Mouse (Mus musculus): Measurements from ENCODE around the gene Rmdn2. TPM values are rescaled to one million over a fixed set of nuclear protein-coding genes. Genes with fewer than 3 reads are reported as not detected.
A peak's percentile ranks its signal among the peaks of the same experiment; 100 is the strongest.

Gene Rmdn2
- total RNA-seq, 1 experiment from 2014 or later, result 7.3 TPM

DNA sequence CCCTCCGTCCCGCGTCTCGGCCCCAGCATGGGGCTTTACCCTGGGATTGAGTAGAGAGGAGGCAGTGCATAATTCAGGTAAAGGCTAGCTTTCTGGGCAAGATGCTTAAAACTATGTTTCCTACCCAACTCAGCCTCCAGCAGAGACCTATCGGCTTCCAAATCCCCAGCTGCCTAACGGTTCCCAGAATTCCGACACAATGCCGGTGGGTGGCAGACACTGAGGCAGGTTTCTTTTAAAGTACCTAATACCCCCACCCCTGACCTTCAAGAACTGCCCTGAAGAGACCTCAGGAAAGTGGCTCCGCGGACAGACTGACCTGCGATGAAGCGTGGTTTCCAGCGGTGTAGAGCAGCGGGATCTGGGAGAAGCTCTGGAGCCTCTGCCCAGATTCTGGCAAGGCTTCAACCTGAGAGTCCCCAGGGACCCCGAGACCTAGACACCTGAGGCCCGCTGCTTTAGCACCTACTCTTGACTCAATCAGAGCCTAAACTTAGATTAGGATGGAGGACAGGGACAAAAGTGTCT, 102.8 kb downstream of the Rmdn2 start:
- no peak for ATAC-seq (replicated peaks in 1 of 2; ENCODE audit: insufficient read depth in 1 of 2, low FRiP score in 2 of 2, low TSS enrichment in 1 of 2, low read depth in 1 of 2, poor library complexity in 2 of 2, severe bottlenecking in 2 of 2)

DNA sequence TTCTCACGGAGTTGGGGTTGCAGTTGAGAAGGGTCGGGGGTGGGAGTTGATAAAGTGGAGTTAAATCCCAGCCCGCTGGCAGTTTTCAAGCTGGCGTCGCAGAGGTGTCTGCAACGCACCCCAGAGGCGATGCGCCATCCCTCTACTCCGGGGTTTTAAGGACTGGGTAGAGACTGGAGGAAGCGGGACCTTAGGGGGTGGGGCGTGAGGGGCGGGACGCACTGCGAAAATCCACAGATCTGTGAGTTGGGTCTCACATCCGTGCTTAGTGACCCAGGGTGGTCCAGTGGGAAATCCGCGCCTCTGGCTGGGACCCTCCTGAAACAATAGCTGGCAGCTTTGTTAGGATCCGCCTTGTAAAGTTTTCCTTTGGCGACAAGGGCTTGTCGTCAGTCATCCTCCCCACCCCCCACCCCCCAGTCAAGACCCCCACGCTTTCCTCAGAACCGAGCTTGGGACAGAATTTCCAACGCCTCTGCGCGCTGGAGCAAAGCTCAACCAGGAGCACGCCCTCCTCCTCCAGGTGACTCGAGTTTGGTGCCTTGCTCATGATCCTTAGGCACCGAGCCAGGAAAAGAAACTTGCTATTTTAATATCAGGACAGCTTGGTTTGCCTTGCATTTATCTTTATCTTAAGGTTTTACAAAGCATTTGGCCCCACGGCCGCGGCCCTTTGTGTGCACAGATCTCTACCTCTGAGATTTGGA, 103.4 kb downstream of the Rmdn2 start, which contains the start of gene Cyp1b1:
Gene Cyp1b1 (minus strand): TSS at position 131 of the 707 bp plus-strand sequence.
- ATAC-seq (replicated peaks in 1 of 2; ENCODE audit: insufficient read depth in 1 of 2, low FRiP score in 2 of 2, low TSS enrichment in 1 of 2, low read depth in 1 of 2, poor library complexity in 2 of 2, severe bottlenecking in 2 of 2), result no peak

DNA sequence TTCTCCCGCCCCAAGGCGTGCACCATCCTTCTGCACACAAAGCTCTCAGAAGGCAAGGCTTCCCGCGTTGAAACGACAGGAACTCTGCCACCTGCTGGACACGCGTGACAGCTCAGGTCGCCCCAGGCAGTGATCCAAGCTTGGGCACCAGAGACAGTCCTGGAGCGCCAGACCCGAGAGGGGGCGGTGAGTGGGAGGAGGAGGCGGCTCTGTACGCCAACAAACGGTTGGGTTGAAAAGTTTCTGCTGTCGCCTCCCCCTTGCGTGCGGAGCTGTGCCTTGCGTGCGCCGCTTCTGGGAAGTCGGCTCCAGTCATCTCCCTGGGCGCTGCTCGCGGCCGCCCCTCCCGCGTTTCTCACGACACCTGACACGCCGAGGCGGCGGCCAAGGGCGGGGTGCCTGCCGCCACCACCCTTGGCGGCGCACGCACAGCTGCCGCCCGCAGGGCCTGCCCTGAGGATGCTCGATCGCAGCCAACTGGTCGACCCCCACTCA, 104.0 kb downstream of the Rmdn2 start:
- peak; percentile 74 to 89 for ATAC-seq (replicated peaks in 1 of 2; ENCODE audit: insufficient read depth in 1 of 2, low FRiP score in 2 of 2, low TSS enrichment in 1 of 2, low read depth in 1 of 2, poor library complexity in 2 of 2, severe bottlenecking in 2 of 2)

DNA sequence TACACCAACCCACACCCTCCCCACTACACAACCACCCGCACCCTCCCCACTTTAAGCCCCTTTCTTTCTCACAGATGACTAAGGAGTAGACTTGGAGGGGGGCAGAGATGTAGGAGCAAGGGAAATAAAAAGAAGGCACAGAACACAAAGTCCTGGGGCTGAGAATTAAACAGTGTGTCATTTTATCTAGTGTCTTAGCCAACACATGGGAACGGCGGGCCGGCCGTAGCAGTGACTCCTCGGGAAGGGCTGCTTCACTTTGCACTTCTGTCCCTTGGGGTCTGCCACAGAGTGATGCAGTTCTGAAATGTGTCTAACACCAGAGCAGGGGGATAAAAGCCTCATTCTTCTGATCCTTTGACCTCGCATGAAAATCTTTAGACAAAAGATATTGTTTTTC, 109.0 kb downstream of the Rmdn2 start:
- ATAC-seq (replicated peaks in 1 of 2; ENCODE audit: insufficient read depth in 1 of 2, low FRiP score in 2 of 2, low TSS enrichment in 1 of 2, low read depth in 1 of 2, poor library complexity in 2 of 2, severe bottlenecking in 2 of 2), result no peak

DNA sequence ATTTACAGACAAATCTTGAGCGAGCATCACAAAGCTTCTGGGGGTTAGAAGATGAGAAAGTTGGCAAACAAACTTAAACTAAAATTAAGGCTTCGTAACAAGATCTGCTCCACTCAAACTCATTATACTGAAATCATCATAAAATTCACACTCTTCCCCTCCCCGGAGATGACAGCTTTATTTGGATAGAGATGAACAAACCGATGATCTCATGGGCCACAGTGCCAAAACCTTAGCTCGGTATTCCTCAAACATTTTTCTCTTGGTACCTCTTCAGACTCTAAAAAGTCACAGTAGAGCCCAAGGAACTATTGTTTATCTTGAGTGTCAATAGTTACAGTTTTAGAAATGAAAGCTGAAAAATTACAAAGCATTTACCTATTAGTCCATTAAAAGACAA, 115.0 kb downstream of the Rmdn2 start:
- ATAC-seq (replicated peaks in 1 of 2; ENCODE audit: insufficient read depth in 1 of 2, low FRiP score in 2 of 2, low TSS enrichment in 1 of 2, low read depth in 1 of 2, poor library complexity in 2 of 2, severe bottlenecking in 2 of 2), result no peak

DNA sequence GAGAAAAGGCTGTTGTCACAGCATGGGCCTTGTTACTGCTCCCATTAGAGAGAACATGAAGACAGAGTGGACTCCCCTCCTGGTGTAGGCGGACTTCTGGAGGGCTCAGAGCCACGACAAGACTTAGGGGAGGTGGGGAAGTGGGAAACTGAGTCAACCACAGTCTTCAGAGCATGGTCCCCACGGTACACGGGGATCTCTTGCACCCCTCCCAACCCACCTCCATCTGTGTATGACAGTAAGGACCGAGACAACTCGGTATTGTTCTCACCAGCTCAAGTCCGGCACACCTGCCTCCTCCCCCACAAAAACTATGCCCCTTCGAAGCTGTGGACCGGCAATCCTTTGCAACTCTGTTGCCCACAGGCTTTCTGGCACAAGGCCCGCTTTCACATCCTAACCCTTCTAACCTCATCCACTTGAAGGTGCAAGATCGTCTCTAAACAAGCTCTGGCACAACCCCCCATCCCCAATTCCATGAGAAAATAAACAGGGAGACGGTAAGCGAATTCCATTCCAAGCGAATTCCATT, 116.5 kb downstream of the Rmdn2 start:
- no peak for ATAC-seq (replicated peaks in 1 of 2; ENCODE audit: insufficient read depth in 1 of 2, low FRiP score in 2 of 2, low TSS enrichment in 1 of 2, low read depth in 1 of 2, poor library complexity in 2 of 2, severe bottlenecking in 2 of 2)

DNA sequence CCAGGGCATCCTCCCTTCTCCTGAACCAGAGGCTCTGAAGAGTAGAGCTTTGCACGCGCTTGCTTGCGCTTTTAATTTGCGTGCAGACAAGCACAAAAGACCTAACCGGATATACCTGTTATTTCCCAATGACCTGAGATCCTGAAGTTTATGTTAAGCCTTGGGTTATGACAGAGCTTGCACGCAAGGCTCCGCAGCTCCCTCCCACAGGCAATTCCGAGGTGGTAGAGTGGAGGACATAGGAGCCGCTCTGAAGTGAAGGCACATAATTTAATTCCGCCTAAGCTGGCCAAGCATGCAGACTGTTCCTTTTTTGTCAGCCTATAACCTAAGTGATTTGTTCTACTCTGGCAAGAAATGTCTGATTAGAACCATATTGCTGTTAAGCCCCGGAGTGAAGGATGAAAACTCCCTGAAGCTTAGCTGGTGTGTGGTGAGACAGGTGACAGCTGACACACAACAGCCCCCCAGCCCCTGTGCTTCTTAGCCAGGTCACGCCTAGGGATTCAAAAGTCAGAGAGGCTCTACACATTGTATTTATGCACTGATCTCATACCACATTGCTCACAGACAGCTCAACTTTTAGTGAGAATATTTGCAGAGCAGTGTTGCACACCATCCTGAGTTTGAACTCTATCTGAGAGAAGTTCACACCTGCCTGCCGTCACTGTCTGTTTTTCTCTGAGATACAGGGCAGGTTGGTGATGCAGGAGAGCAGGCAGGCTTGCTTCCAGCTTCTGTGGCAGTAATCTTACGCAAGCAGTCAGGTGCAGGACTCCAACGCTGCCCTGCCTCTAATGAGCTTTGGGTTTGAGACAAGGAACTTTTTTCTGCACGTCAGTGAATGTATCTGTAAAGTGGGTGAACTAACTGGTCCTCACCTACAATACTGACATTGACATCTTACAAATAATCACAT, 117.2 kb downstream of the Rmdn2 start:
- 0 out of 4 replicates have a peak, but pooled peaks of 1 of the 2 experiments have one; percentile 27 for ATAC-seq (replicated peaks in 1 of 2; ENCODE audit: insufficient read depth in 1 of 2, low FRiP score in 2 of 2, low TSS enrichment in 1 of 2, low read depth in 1 of 2, poor library complexity in 2 of 2, severe bottlenecking in 2 of 2)

DNA sequence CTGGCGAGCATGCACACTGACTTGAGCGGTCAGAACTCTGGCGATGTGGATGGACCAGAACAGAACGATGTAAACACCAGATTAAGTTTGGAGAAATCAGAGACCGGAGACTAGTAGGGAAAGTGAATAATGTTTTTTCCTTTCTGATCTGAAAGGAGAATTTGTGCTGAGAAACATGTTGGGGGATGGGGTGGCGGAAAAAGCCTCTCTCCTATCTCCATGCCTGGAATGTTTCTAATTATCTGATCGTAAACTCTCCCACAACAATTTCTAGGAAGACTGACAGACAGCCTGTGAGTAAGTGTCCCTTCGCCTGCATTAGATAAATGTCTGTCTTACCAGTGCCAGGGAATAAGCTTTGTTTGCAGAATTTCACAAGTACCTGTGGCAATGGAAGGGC, 119.3 kb downstream of the Rmdn2 start:
- no peak for ATAC-seq (replicated peaks in 1 of 2; ENCODE audit: insufficient read depth in 1 of 2, low FRiP score in 2 of 2, low TSS enrichment in 1 of 2, low read depth in 1 of 2, poor library complexity in 2 of 2, severe bottlenecking in 2 of 2)

DNA sequence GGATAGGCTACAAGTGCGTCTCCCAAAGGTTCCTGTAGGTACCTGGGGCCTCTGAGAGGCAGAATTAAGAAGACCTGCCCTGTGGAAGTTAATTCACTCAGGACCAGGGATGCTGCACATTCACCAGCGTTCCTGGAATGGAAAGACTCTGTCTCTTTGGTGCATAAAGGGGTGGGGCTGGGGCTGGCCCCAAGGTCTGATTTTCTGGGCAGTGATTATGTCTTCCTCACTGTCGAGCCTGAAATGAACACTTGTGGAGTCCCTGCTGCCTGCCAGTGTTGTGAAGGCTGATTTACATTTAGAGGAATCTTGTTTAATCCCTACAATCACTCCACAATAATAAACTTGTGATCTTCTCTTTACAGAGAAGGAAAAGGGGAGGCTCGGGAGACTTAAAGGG, 121.4 kb downstream of the Rmdn2 start:
- ATAC-seq (replicated peaks in 1 of 2; ENCODE audit: insufficient read depth in 1 of 2, low FRiP score in 2 of 2, low TSS enrichment in 1 of 2, low read depth in 1 of 2, poor library complexity in 2 of 2, severe bottlenecking in 2 of 2), result no peak

DNA sequence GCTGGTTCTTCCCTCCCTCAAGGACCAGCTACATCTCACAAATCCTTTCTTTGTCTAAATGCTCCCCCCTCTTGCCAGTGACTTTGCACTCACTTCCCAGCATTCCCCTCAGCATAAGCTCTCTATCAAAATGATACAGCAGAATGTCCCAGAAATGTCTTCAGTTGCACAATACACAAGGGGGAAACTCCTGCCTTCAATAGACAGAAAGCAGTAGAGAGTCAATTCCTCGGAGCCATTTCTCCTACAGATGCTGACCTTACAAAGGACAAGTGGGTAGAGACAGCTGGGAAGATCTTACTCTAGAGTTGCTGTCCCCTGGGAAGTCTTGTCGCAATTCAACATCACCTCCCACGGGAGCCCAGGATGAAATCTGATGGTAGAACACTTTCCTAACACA, 125.9 kb downstream of the Rmdn2 start:
- no peak for ATAC-seq (replicated peaks in 1 of 2; ENCODE audit: insufficient read depth in 1 of 2, low FRiP score in 2 of 2, low TSS enrichment in 1 of 2, low read depth in 1 of 2, poor library complexity in 2 of 2, severe bottlenecking in 2 of 2)

DNA sequence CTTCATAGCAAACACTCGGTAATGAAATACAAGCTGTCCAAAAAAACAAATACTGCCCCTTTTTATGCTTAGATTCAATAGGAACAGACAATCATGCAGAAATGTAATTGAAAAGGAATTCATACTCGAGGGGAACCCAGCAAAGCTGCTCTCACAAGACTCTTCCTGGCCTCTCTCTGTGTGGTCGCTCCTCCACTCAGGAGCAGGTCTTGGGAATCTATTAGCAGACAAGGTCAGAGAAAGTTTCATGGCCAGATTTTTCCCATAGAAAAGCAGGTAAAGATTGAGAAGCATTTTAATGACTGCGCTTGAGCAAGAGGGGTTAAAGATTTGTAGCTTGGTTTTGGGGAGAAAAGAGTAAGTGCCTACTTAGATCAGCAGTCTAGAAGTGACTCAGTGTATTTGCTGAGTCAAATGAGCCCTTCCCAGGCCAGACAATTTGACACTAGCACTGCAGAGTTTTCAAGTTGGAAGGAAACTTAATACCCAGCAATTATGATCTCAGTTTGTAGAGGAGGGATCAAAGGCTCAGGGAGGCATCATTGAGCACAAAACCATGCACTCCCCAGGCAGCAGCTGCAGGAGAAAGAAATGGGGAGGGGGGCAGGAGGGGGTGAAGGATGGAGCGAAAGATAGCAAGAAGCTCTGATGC, 127.3 kb downstream of the Rmdn2 start:
- no peak for ATAC-seq (replicated peaks in 1 of 2; ENCODE audit: insufficient read depth in 1 of 2, low FRiP score in 2 of 2, low TSS enrichment in 1 of 2, low read depth in 1 of 2, poor library complexity in 2 of 2, severe bottlenecking in 2 of 2)

DNA sequence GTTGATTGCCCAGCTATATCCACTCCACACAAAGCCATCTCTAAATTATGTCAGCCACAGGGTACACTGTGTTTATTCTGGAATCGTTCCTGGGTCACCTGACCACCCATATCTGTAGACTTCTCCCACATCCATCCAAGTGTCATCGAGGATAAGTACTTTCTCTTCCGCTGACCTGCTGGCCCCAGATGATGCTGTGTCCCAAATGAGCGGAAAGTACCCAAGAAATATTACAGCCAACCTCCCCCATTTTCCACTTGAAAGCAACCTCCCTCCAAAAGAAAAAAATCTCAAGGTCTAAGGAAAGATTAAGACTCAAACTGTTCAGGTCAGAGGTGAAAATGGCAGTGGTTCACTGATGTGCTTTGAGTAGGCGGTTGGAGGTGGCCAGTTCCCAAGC, 131.0 kb downstream of the Rmdn2 start:
- no peak for ATAC-seq (replicated peaks in 1 of 2; ENCODE audit: insufficient read depth in 1 of 2, low FRiP score in 2 of 2, low TSS enrichment in 1 of 2, low read depth in 1 of 2, poor library complexity in 2 of 2, severe bottlenecking in 2 of 2)

Other genes starting within 250 kb of the Rmdn2 start
- gene Cyp1b1, start 103.2 kb downstream of the Rmdn2 start, total RNA-seq (2017), result 0.69 TPM in 1 of 2 replicates, not detected in the other

Data from hematopoietic stem cell, adult 5-6 weeks (primary cell).